Mouse (Mus musculus) urinary bladder, adult 18-20 months (tissue): Measurements from ENCODE around the gene Kcnip4.
A peak's percentile ranks its signal among the peaks of the same experiment; 100 is the strongest.

Source experiments
- DNase-seq, 2 experiments: peaks; one replicate each; pipeline ENCODE4 v3.0.0; 2022; ENCODE audit warnings: low spot score in 2 of 2, mixed read lengths in 2 of 2

Gene Kcnip4

GRCm38 (mm10) chr5:48889395-48890194 is 635.1 kb downstream of the Kcnip4 start:
- DNase-seq: peak in 1 of 2 experiments; percentile 11

GRCm38 (mm10) chr5:48878081-48878480 is 646.6 kb downstream of the Kcnip4 start:
- no peak for DNase-seq

- DNase-seq: no peak
Measured at GRCm38 (mm10) chr5:48864268-48864967, 660.3 kb downstream of the Kcnip4 start.

GRCm38 (mm10) chr5:48840971-48841370 is 683.7 kb downstream of the Kcnip4 start:
- DNase-seq: no peak

GRCm38 (mm10) chr5:48795526-48795925 is 729.2 kb downstream of the Kcnip4 start:
- no peak for DNase-seq

GRCm38 (mm10) chr5:48779376-48779775 is 745.3 kb downstream of the Kcnip4 start:
- no peak for DNase-seq

GRCm38 (mm10) chr5:48748613-48749012 is 776.1 kb downstream of the Kcnip4 start:
- DNase-seq: no peak

- DNase-seq: no peak
Measured at GRCm38 (mm10) chr5:48737640-48738039, 787.1 kb downstream of the Kcnip4 start.

GRCm38 (mm10) chr5:48718166-48718565 is 806.5 kb downstream of the Kcnip4 start:
- no peak for DNase-seq

GRCm38 (mm10) chr5:48705997-48706396 is 818.7 kb downstream of the Kcnip4 start:
- DNase-seq: no peak

GRCm38 (mm10) chr5:48687068-48687467 is 837.6 kb downstream of the Kcnip4 start:
- no peak for DNase-seq

GRCm38 (mm10) chr5:48679733-48680595 is 844.7 kb downstream of the Kcnip4 start:
- DNase-seq: no peak

GRCm38 (mm10) chr5:48662504-48662903 is 862.2 kb downstream of the Kcnip4 start:
- no peak for DNase-seq

GRCm38 (mm10) chr5:48659975-48660374 is 864.7 kb downstream of the Kcnip4 start:
- no peak for DNase-seq

GRCm38 (mm10) chr5:48650496-48650895 is 874.2 kb downstream of the Kcnip4 start:
- DNase-seq: no peak

GRCm38 (mm10) chr5:48636675-48637074 is 888.0 kb downstream of the Kcnip4 start:
- no peak for DNase-seq

GRCm38 (mm10) chr5:48633631-48634030 is 891.1 kb downstream of the Kcnip4 start:
- no peak for DNase-seq

- DNase-seq: no peak
Measured at GRCm38 (mm10) chr5:48623370-48623769, 901.3 kb downstream of the Kcnip4 start.

- DNase-seq: no peak
Measured at GRCm38 (mm10) chr5:48606916-48607315, 917.8 kb downstream of the Kcnip4 start.

- DNase-seq: no peak
Measured at GRCm38 (mm10) chr5:48606281-48606680, 918.4 kb downstream of the Kcnip4 start.

- no peak for DNase-seq
Measured at GRCm38 (mm10) chr5:48599481-48600040, 925.1 kb downstream of the Kcnip4 start.

GRCm38 (mm10) chr5:48588014-48588413 is 936.7 kb downstream of the Kcnip4 start:
- DNase-seq: no peak
